In the genomic region with DNA sequence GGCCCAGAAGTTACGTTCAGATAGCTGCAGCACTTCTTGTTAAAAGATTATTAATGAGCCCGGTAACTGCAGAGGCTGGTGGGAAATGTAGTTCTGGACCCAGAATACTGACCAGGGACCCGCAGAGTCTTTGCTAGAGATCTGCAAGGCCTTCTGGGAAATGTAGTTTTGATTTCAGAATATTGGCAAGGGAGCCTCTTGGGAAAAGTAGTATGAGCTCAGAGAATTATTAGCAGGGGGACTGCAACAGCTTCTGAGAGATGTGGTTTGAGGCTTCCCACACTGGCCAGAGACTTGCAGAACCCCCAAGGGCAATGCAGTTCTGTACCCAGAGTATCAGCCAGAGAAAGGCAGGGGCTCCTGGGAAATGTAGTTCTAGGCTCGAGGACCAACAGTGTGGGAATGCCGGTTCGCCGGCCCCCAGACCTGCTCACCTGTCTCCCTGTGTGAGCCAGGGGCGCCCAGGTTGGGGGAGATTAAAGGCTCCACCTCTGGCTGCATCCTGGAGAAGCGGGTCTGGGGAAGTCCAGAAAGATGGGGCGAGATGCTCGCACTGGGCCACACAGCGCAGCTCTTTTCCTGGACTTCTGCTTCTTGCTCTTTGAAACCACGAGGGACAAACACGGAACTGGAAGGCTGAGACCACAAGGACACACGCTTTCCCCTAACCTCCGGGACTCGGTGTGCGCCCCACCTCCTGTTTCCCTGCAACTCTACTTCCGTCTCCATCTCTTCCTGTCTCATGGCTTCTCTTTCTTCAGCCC, we compare ENCODE assay signal across 7 mouse cellular contexts. TPM values are rescaled to one million over a fixed set of nuclear protein-coding genes. Genes with fewer than 3 reads are reported as not detected.
DNase-seq lines count a peak whose midpoint lies in the region; ATAC-seq lines count a peak whose summit lies in the region.

No protein-coding gene starts in this region.

- no peaks in the 10 kb centered on the region for H3K36me3 ChIP-seq in limb, embryonic 10.5 days
- no peaks in the 10 kb centered on the region for H3K36me3 ChIP-seq in midbrain, embryonic 12.5 days

- peak; percentile 91 for ATAC-seq in midbrain, embryonic 12.5 days (ENCODE audit: low FRiP score, low read depth)

- 0 out of 2 replicates have a peak, but pooled peaks cover 4% of the 10 kb centered on the region for H3K27me3 ChIP-seq in limb, embryonic 10.5 days (ENCODE audit: low read depth, poor library complexity, severe bottlenecking)
- H3K27me3 ChIP-seq in midbrain, embryonic 12.5 days = 0 out of 2 replicates have a peak, but pooled peaks cover 6% of the 10 kb centered on the region

- peak overlapping the region; percentile 89 for H3K4me2 ChIP-seq in midbrain, embryonic 12.5 days (replicated peaks)

- no peaks in the 10 kb centered on the region for H3K9me3 ChIP-seq in limb, embryonic 10.5 days (replicated peaks)
- no peaks in the 10 kb centered on the region for H3K9me3 ChIP-seq in midbrain, embryonic 12.5 days

- whole genome bisulfite sequencing in limb, embryonic 10.5 days = 1% methylated on average over 19 of the region's 19 CpGs
- 1% methylated on average over 19 of the region's 19 CpGs for WGBS in midbrain, embryonic 12.5 days

- peak overlapping the region; percentile 68 for H3K9ac ChIP-seq in midbrain, embryonic 12.5 days (replicated peaks)

- peak; percentile 89 for DNase-seq in adrenal gland, adult 8-10 months
- DNase-seq in embryo, embryonic 9.5 days (ENCODE audit: extremely low spot score) = peak; percentile 88
- DNase-seq in heart, adult 11 months = peak; percentile 99
- DNase-seq in kidney, adult 18-20 months = peak; percentile 88
- DNase-seq in limb, embryonic 10.5 days (ENCODE audit: low spot score) = peak; percentile 79
- DNase-seq in skeletal muscle tissue, adult 2 months (ENCODE audit: low read depth, low spot score) = peak; percentile 87

- H3K27ac ChIP-seq in limb, embryonic 10.5 days = peak overlapping the region; percentile 86
- peak overlapping the region; percentile 71 for H3K27ac ChIP-seq in midbrain, embryonic 12.5 days (replicated peaks)

- H3K4me1 ChIP-seq in limb, embryonic 10.5 days = peaks cover 15% of the 10 kb centered on the region
- H3K4me1 ChIP-seq in midbrain, embryonic 12.5 days = peaks cover 18% of the 10 kb centered on the region

- H3K4me3 ChIP-seq in limb, embryonic 10.5 days = peak overlapping the region; percentile 73
- H3K4me3 ChIP-seq in midbrain, embryonic 12.5 days = peak overlapping the region; percentile 63

RNA-seq across cellular contexts. Expression of a gene that starts 9.8 kb away (rescaled TPM):
- 10 to 100 TPM in 1 of 4 experiments, 1 to 10 TPM in 3; 4.9 to 11.1 (median 7.6) TPM for total RNA-seq in adrenal gland, adult 8-10 months (2022)
- 1.1 and 1.9 TPM in 2 replicates for polyA plus RNA-seq in limb, embryonic 10.5 days (2016; fragmentation: Nextera tagmentation; extraction: Ambion mirVana)
- polyA plus RNA-seq in midbrain, embryonic 12.5 days (2016; fragmentation: Nextera tagmentation; extraction: Ambion mirVana) = 5.4 and 6.4 TPM in 2 replicates

RNA-seq across cellular contexts. Expression of a gene that starts 11.5 kb away (rescaled TPM):
- 1 to 10 TPM in 3 of 4 experiments, under 1 TPM in 1; 0.73 to 2.2 (median 1.4) TPM for total RNA-seq in adrenal gland, adult 8-10 months (2022)
- 0.50 and 0.68 TPM in 2 replicates for polyA plus RNA-seq in limb, embryonic 10.5 days (2016; fragmentation: Nextera tagmentation; extraction: Ambion mirVana)
- 0.74 and 1.3 TPM in 2 replicates for polyA plus RNA-seq in midbrain, embryonic 12.5 days (2016; fragmentation: Nextera tagmentation; extraction: Ambion mirVana)

RNA-seq across cellular contexts. Expression of a gene that starts 54.7 kb away (rescaled TPM):
- total RNA-seq in adrenal gland, adult 8-10 months (2022) = 10 to 100 TPM in 2 of 4 experiments, 1 to 10 TPM in 2; 6.4 to 15.4 (median 9.8) TPM
- polyA plus RNA-seq in limb, embryonic 10.5 days (2016; fragmentation: Nextera tagmentation; extraction: Ambion mirVana) = 0.06 and 0.21 TPM in 2 replicates
- 12.0 and 13.5 TPM in 2 replicates for polyA plus RNA-seq in midbrain, embryonic 12.5 days (2016; fragmentation: Nextera tagmentation; extraction: Ambion mirVana)

Comparison
In these comparisons a context has a peak if more than half of its experiments do, and no peak if none do; other contexts are left out.
1. Peak in every context shown above with its lines: DNase-seq, ATAC-seq, H3K4me3 ChIP-seq and H3K27ac ChIP-seq.
2. RNA of a gene that starts 54.7 kb away (polyA plus RNA-seq): 12.0 to 13.5 TPM in midbrain, embryonic 12.5 days; 0.06 to 0.21 TPM in limb, embryonic 10.5 days; every median in the first group is over 10 times any median in the second.